Mouse (Mus musculus): Measurements from ENCODE around the gene Gm11983.

- TF ChIP-seq CTCF (IDR thresholded peaks at IDR 0.05; ENCODE audit: borderline replicate concordance, insufficient read depth, low read depth, low read length) (peak; percentile 48; the same call in 1 of the 2 replicates), POLR2A (IDR thresholded peaks at IDR 0.05; ENCODE audit: borderline replicate concordance, insufficient read depth, low read length) (no peak)
Observed at GRCm38 (mm10) chr11:6881614-6882013, 44.2 kb upstream of the Gm11983 start.

Measured in cerebellum, adult 2 months (tissue).